Mouse (Mus musculus) limb, embryonic 12.5 days (tissue): Measurements from ENCODE around the gene Sgk1. TPM values are rescaled to one million over a fixed set of nuclear protein-coding genes. Genes with fewer than 3 reads are reported as not detected.
A peak's percentile ranks its signal among the peaks of the same experiment; 100 is the strongest.

ENCODE experiments used
- ATAC-seq: fragments of 200-750 bp; cut with Nextera tagmentation; 2 replicates; pipeline ENCODE4 v1.8.0; 2017; ENCODE audit warnings: low read depth, moderate TSS enrichment; ENCODE audit not compliant: insufficient number of reproducible peaks, insufficient read depth, low FRiP score, low TSS enrichment
- H3K27ac ChIP-seq: fragments of 300-500 bp; sonication (generic); 2 replicates; pipeline ENCODE4 v1.5.1; 2016; ENCODE audit warnings: mild to moderate bottlenecking, moderate library complexity
- H3K27me3 ChIP-seq: fragments of 300-500 bp; sonication (generic); 2 replicates; pipeline ENCODE4 v1.6.1; 2016; ENCODE audit warnings: mild to moderate bottlenecking, moderate library complexity
- H3K36me3 ChIP-seq: fragments of 300-500 bp; sonication (generic); 2 replicates; pipeline ENCODE4 v1.6.1; 2016; ENCODE audit warnings: mild to moderate bottlenecking, moderate library complexity
- H3K4me1 ChIP-seq: fragments of 300-500 bp; sonication (generic); replicated peaks from 2 replicates; pipeline ENCODE4 v1.6.1; 2016
- H3K4me2 ChIP-seq: fragments of 300-500 bp; sonication (generic); 2 replicates; pipeline ENCODE4 v1.6.1; 2016; ENCODE audit warnings: mild to moderate bottlenecking, moderate library complexity
- H3K4me3 ChIP-seq: fragments of 300-500 bp; sonication (generic); replicated peaks from 2 replicates; pipeline ENCODE4 v1.5.1; 2016; ENCODE audit warnings: mild to moderate bottlenecking
- H3K9ac ChIP-seq: fragments of 300-500 bp; sonication (generic); replicated peaks from 2 replicates; pipeline ENCODE4 v1.6.1; 2016; ENCODE audit warnings: mild to moderate bottlenecking, moderate library complexity
- H3K9me3 ChIP-seq: fragments of 300-500 bp; sonication (generic); 2 replicates; pipeline ENCODE4 v1.6.1; 2016; ENCODE audit warnings: mild to moderate bottlenecking, moderate library complexity
- WGBS: fragments of 180-500 bp; shearing (Covaris S2); methylation state at CpG from one replicate; pipeline ENCODE4 v1.1.7; 2016; 5-methylcytosine and 5-hydroxymethylcytosine counted together
- polyA plus RNA-seq: library from polyadenylated mRNA; unstranded; fragments of >200 nt; fragmentation: Nextera tagmentation; extraction: Ambion mirVana; gene quantifications from 2 replicates; pipeline ENCODE4 v1.2.1, GENCODE M21; 2016

The Sgk1 gene
- polyA plus RNA-seq, 1 experiment from 2014 or later, result 44.2 TPM

DNA sequence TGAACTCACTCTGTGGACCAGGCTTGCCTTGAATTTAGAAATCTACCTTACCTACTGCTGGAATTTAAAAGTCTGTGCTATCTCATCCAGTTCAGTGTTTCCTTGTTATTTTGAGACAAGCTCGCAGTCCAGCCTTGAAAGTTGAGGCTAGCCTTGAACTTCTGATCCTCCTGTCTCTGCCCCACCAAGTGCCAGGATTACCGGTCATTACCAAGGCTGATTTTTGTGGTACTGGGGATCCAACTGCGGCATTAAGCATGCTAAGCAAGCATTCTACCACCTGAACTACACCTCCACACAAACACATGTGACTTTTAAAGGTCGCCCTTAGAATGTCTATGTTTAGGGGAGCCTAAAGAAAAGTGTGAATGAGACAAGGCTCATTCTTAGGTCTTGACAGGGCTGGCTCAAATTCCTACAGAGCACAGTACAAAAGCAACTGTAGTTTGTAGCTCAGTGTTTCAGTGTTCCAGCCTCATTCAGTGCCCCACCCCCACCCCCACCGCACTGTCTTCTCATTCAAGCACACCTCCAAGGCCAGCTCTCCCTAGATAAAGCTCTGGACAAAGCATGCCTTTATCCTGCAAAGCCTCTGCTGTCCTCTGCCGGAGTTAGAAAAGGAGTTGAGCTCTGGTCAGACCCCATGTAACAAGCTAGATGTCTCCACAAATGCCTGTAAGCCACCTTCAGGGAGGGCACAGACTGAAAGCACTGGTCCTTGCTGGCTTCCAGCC is 36.2 kb downstream of the Sgk1 start:
- Histone ChIP-seq H3K9me3 (no peaks in the 10 kb centered on the region), H3K27ac (no peak overlapping the region), H3K36me3 (no peaks in the 10 kb centered on the region), H3K9ac (no peak overlapping the region), H3K4me1 (peaks cover 14% of the 10 kb centered on the region), H3K27me3 (no peaks in the 10 kb centered on the region), H3K4me2 (no peak overlapping the region), H3K4me3 (no peak overlapping the region)
- no peak for ATAC-seq
- WGBS, result 90% methylated on average over 6 of the region's 6 CpGs

DNA sequence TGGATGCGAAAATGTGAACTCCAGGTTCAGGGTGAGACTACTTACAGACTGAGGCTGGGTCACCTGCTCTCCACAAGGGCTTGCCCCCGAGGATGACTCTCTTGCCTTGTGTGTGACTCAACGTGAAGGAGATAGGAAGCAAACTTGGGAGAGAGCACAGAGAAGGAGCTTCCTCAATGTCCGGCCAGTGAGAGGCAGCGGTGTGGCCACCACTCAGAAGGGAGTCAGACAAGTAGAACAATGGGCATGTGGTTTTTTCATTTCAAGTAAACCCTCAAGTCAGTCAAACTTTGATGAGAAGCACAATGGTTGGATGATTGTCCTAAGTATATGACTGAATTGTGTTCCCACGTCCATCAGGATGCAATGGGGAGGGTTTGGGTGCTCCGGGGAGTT is 36.8 kb downstream of the Sgk1 start:
- ATAC-seq, result no peak
- Histone ChIP-seq H3K36me3 (no peaks in the 10 kb centered on the region), H3K9ac (no peak overlapping the region), H3K27me3 (no peaks in the 10 kb centered on the region), H3K27ac (no peak overlapping the region), H3K4me3 (no peak overlapping the region), H3K9me3 (no peaks in the 10 kb centered on the region), H3K4me1 (peaks cover 20% of the 10 kb centered on the region), H3K4me2 (no peak overlapping the region)
- WGBS, result 91% methylated on average over 7 of the region's 7 CpGs

GRCm38 (mm10) chr10:21920611-21921010 is 38.6 kb downstream of the Sgk1 start:
- ATAC-seq, result no peak
- 84% methylated on average over 2 of the region's 2 CpGs for WGBS
- Histone ChIP-seq H3K36me3 (no peaks in the 10 kb centered on the region), H3K4me1 (peaks cover 27% of the 10 kb centered on the region), H3K9ac (no peak overlapping the region), H3K9me3 (no peaks in the 10 kb centered on the region), H3K4me2 (no peak overlapping the region), H3K27ac (no peak overlapping the region), H3K27me3 (no peaks in the 10 kb centered on the region), H3K4me3 (no peak overlapping the region)

DNA sequence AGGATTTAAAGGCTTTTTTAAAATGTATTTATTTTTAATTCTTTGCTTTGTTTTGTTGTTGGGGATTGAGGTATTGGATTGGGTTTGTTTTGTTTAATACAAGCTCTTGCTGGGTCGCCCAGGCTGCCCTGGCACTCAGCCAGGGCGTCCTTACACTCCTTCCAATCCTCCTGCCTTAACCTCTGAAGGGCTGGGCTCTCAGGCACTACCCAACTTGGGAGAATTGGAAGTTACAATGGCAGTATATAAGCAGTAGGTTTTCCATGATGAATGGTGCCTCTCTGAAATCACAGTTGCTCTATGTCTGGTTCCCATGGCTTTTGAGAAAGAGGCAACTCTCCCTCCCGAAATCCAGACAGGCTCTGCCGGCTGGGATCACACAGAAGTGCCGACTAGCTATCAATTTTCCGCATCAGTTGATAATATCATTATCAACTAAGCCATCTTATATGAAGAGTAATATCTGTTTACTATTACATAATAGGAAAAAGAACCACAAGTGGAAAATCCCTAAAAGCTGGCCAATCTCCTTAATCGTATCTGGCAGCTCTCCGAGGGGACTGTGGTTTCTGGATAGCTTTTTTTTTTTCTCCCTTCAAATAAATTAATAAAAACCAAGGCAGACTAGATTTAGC is 40.8 kb downstream of the Sgk1 start:
- H3K36me3 ChIP-seq, result no peaks in the 10 kb centered on the region
- no peaks in the 10 kb centered on the region for H3K27me3 ChIP-seq
- H3K9me3 ChIP-seq, result no peaks in the 10 kb centered on the region
- peaks cover 27% of the 10 kb centered on the region for H3K4me1 ChIP-seq
- no peak overlapping the region for H3K9ac ChIP-seq
- H3K27ac ChIP-seq, result peak overlapping the region; percentile 81; the same call in 1 of the 2 replicates
- no peak overlapping the region for H3K4me2 ChIP-seq
- 65% methylated on average over 8 of the region's 8 CpGs for WGBS
- H3K4me3 ChIP-seq, result no peak overlapping the region
- ATAC-seq, result no peak

DNA sequence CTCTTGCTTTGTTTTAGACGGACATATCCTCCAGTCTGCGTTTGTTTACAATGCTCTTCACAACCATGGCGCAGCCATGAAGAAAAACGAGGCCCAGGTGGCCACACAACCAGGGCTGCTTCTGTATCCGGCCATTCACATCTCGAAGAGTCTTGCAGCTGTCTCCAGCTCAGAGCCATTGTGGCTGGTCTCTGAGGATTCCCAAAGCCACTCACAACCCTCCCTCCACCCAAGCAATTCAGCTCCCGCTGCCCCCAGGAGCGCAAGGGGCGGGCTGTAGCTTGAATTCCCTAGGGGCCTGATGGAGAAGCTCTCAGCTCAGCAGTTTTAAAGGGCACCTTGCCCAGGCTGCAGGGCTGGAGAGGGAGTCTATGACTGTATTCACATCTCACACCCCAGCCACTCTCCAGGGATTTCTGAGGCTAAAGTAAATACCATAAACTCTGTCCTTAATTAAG is 41.5 kb downstream of the Sgk1 start:
- peak; percentile 52; the same call in 1 of the 2 replicates for ATAC-seq
- 10% methylated on average over 9 of the region's 9 CpGs for WGBS
- Histone ChIP-seq H3K36me3 (no peaks in the 10 kb centered on the region), H3K4me3 (0 out of 2 replicates have a peak overlapping the region, but pooled peaks have one; percentile 15), H3K27ac (peak overlapping the region; percentile 81), H3K4me1 (peaks cover 27% of the 10 kb centered on the region), H3K4me2 (peak overlapping the region; percentile 48), H3K9me3 (no peaks in the 10 kb centered on the region), H3K9ac (no peak overlapping the region; the same call in 1 of the 2 replicates), H3K27me3 (no peaks in the 10 kb centered on the region)

DNA sequence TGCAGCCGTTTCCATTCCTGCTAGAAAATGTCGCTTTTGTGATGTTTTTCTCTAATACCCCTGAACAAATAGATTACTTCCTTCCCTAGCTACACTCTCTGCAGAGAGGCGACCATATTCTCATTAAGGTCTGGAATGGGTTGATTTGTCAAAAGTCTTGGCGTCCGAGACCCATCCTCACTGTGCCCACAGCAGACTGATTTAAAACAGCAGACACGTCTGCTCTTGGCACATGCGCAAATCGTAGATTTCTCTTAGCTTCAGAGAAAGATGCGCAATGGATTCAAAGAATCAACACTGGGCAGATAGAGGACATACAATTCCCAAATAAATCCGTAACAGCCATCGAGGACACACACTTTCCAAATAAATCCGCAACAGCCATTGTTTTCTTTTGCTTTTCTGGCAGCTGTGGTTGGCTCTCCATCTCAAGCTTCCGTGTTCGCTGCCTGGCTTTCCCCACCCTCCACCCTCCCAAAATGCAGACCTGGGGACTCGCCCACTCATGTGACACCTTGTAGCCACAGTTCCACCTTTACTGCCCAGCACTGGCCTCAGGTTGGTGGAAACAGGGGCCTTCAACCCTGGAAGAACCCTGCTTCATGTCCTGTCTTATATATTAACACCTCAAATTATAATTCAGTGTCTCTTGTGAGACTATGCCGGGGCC is 42.2 kb downstream of the Sgk1 start:
- Histone ChIP-seq H3K9ac (no peak overlapping the region; the same call in 1 of the 2 replicates), H3K27me3 (no peaks in the 10 kb centered on the region), H3K36me3 (no peaks in the 10 kb centered on the region), H3K4me3 (no peak overlapping the region), H3K9me3 (no peaks in the 10 kb centered on the region), H3K4me1 (peaks cover 27% of the 10 kb centered on the region), H3K4me2 (peak overlapping the region; percentile 48), H3K27ac (peak overlapping the region; percentile 41; the same call in 1 of the 2 replicates)
- no peak for ATAC-seq
- 70% methylated on average over 16 of the region's 16 CpGs for WGBS

- H3K27me3 ChIP-seq, result no peaks in the 10 kb centered on the region
- no peaks in the 10 kb centered on the region for H3K36me3 ChIP-seq
- H3K9me3 ChIP-seq, result no peaks in the 10 kb centered on the region
- H3K27ac ChIP-seq, result no peak overlapping the region
- WGBS, result 90% methylated on average over 5 of the region's 5 CpGs
- peaks cover 28% of the 10 kb centered on the region for H3K4me1 ChIP-seq
- no peak for ATAC-seq
- no peak overlapping the region for H3K4me3 ChIP-seq
- H3K9ac ChIP-seq, result no peak overlapping the region
- H3K4me2 ChIP-seq, result no peak overlapping the region
Measured at GRCm38 (mm10) chr10:21926941-21927340, 45.0 kb downstream of the Sgk1 start.

GRCm38 (mm10) chr10:21930781-21931380 is 48.9 kb downstream of the Sgk1 start:
- no peaks in the 10 kb centered on the region for H3K9me3 ChIP-seq
- H3K9ac ChIP-seq, result no peak overlapping the region
- H3K4me2 ChIP-seq, result no peak overlapping the region
- peaks cover 4% of the 10 kb centered on the region; the same call in 1 of the 2 replicates for H3K4me1 ChIP-seq
- no peaks in the 10 kb centered on the region for H3K27me3 ChIP-seq
- H3K36me3 ChIP-seq, result no peaks in the 10 kb centered on the region
- H3K4me3 ChIP-seq, result no peak overlapping the region
- H3K27ac ChIP-seq, result no peak overlapping the region
- 85% methylated on average over 10 of the region's 10 CpGs for WGBS
- ATAC-seq, result no peak

DNA sequence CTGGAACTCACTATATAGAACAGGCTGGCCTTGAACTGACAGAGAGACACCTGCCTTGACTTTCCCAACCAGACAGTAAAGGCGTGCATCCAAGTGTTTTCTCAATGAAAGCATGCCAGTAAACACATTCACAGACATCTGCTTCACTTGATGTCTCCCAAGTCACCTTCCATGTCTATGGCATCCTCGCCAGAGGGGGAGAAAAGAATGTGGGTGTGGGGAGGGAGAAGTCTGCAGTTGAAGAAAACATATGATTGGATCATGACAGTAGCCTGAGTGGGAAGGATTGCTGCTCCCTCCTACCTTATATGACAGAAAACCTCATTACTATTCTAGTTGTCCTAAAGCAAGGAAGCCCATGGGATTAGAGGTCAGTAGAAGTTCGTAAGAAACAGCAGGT is 50.8 kb downstream of the Sgk1 start:
- Histone ChIP-seq H3K4me3 (no peak overlapping the region), H3K27me3 (no peaks in the 10 kb centered on the region), H3K9me3 (no peaks in the 10 kb centered on the region), H3K4me1 (peaks cover 20% of the 10 kb centered on the region), H3K36me3 (no peaks in the 10 kb centered on the region), H3K4me2 (no peak overlapping the region), H3K9ac (no peak overlapping the region), H3K27ac (no peak overlapping the region)
- no peak for ATAC-seq
- 78% methylated on average over 3 of the region's 3 CpGs for WGBS

- WGBS, result 83% methylated on average over 2 of the region's 2 CpGs
Measured at GRCm38 (mm10) chr10:21934826-21935225, 52.8 kb downstream of the Sgk1 start.

More at GRCm38 (mm10) chr10:21934826-21935225, 52.8 kb downstream of the Sgk1 start:
- no peak overlapping the region for H3K9ac ChIP-seq
- H3K4me1 ChIP-seq, result peaks cover 24% of the 10 kb centered on the region
- no peak overlapping the region for H3K4me3 ChIP-seq
- ATAC-seq, result no peak
- H3K27ac ChIP-seq, result no peak overlapping the region
- H3K9me3 ChIP-seq, result no peaks in the 10 kb centered on the region
- H3K4me2 ChIP-seq, result no peak overlapping the region
- no peaks in the 10 kb centered on the region for H3K36me3 ChIP-seq
- H3K27me3 ChIP-seq, result no peaks in the 10 kb centered on the region
